Mouse (Mus musculus) heart, embryonic 13.5 days (tissue): ENCODE measurements around the gene Mfap4. TPM values are rescaled to one million over a fixed set of nuclear protein-coding genes. Genes with fewer than 3 reads are reported as not detected.
A peak's percentile ranks its signal among the peaks of the same experiment; 100 is the strongest.

Source experiments
- ATAC-seq: fragments of 200-750 bp; cut with Nextera tagmentation; 2 replicates; pipeline ENCODE4 v1.8.0; 2017; ENCODE audit warnings: moderate TSS enrichment; ENCODE audit not compliant: insufficient number of reproducible peaks, low FRiP score, low TSS enrichment; ENCODE audit errors: extremely low read depth
- H3K27ac ChIP-seq: fragments of 300-500 bp; sonication (generic); replicated peaks from 2 replicates; pipeline ENCODE4 v1.5.1; 2015; ENCODE audit warnings: moderate library complexity, mild to moderate bottlenecking, inconsistent platforms
- H3K27me3 ChIP-seq: fragments of 300-500 bp; sonication (generic); replicated peaks from 2 replicates; pipeline ENCODE4 v1.6.1; 2015; ENCODE audit warnings: mild to moderate bottlenecking, inconsistent platforms
- H3K36me3 ChIP-seq: fragments of 300-500 bp; sonication (generic); 2 replicates; pipeline ENCODE4 v1.6.1; 2015; ENCODE audit warnings: mild to moderate bottlenecking, inconsistent platforms
- H3K4me1 ChIP-seq: fragments of 300-500 bp; sonication (generic); 2 replicates; pipeline ENCODE4 v1.6.1; 2015; ENCODE audit warnings: inconsistent platforms
- H3K4me2 ChIP-seq: fragments of 300-500 bp; sonication (generic); 2 replicates; pipeline ENCODE4 v1.6.1; 2015; ENCODE audit warnings: inconsistent platforms, mild to moderate bottlenecking, moderate library complexity
- H3K4me3 ChIP-seq: fragments of 300-500 bp; sonication (generic); 2 replicates; pipeline ENCODE4 v1.5.1; 2015; ENCODE audit warnings: moderate library complexity, mild to moderate bottlenecking, inconsistent platforms
- H3K9ac ChIP-seq: fragments of 300-500 bp; sonication (generic); 2 replicates; pipeline ENCODE4 v1.6.1; 2015; ENCODE audit warnings: inconsistent platforms, mild to moderate bottlenecking, moderate library complexity
- H3K9me3 ChIP-seq: fragments of 300-500 bp; sonication (generic); 2 replicates; pipeline ENCODE4 v1.6.1; 2016; ENCODE audit warnings: inconsistent platforms
- WGBS: fragments of 180-500 bp; shearing (Covaris S2); methylation state at CpG from one replicate; pipeline ENCODE4 v1.1.7; 2015; ENCODE audit warnings: mixed read lengths; 5-methylcytosine and 5-hydroxymethylcytosine counted together
- polyA plus RNA-seq: library from polyadenylated mRNA; unstranded; fragments of >200 nt; fragmentation: Nextera tagmentation; extraction: Ambion mirVana; gene quantifications from 2 replicates; pipeline ENCODE4 v1.2.1, GENCODE M21; 2015

Gene Mfap4
- polyA plus RNA-seq, 1 experiment from 2014 or later = 126 TPM

DNA sequence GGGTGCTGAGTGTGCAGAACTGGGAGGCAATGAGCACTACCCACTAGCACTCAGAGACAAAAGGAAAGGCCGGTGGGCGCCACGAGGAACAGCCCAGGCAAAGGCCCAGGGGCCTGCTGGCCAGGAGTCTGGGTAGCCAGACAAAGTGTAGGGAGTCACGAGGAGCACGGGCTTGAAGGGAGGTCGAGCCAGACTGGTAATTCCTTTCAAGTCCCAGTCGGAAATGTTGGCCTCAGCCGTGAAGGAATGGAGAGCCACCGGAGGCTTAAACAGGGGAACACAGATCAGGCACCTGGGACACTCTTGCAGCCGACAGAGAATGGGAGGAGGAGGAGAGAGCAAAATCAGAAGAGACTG, 997 bp upstream of the Mfap4 start:
- H3K9me3 ChIP-seq = no peaks in the 10 kb centered on the region

DNA sequence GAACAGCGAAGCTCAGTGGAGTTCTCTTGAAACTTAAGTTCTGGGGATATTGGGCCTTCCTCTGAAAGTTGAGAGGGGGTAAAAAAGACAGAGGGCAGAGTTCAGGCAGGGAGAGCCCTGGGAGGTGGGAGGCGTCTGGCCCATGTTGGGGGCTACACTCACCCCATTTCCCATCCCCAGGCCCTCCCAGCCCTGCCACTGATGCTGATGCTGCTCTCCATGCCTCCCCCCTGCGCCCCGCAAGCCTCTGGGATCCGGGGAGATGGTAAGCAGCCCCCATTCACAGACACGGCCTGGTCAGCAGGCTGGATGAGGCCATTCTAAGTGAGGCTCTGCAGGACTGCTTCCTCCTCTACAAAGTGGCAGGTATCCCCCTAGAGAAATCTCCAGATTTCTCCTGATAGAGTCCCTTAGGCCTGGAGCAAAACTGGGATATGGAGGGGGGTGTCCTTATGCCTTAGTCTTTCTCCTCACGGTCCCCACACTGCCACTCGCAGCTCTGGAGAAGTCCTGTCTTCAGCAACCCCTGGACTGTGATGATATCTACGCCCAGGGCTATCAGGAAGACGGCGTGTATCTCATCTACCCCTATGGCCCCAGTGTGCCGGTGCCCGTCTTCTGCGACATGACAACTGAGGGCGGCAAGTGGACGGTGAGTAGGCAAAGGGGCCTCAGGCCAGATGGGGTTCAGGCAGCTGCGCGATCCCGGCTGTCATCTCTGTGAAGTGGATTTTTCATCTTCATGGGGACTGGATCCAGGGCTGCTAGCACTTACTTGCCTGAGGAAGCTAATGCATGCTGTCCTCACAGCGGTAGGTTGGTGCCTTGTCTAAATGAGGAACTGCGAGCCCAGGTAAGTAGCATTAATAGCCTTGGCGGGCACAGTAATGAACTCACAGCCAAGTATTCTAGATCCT, 568 bp downstream of the Mfap4 start:
- Histone ChIP-seq H3K4me1 (peaks cover 50% of the 10 kb centered on the region), H3K9me3 (no peaks in the 10 kb centered on the region), H3K36me3 (peaks cover 34% of the 10 kb centered on the region), H3K9ac (peak overlapping the region; percentile 80), H3K4me2 (peak overlapping the region; percentile 65), H3K27me3 (no peaks in the 10 kb centered on the region), H3K4me3 (peak overlapping the region; percentile 52), H3K27ac (peak overlapping the region; percentile 94)
- no peak for ATAC-seq
- 52% methylated on average over 22 of the region's 22 CpGs for WGBS

More for the DNA sequence above, 997 bp upstream of the Mfap4 start:
- ATAC-seq = no peak
- H3K27ac ChIP-seq = peak overlapping the region; percentile 94
- peaks cover 19% of the 10 kb centered on the region for H3K36me3 ChIP-seq
- no peaks in the 10 kb centered on the region for H3K27me3 ChIP-seq
- H3K4me3 ChIP-seq = peak overlapping the region; percentile 15
- peak overlapping the region; percentile 80 for H3K9ac ChIP-seq
- H3K4me2 ChIP-seq = peak overlapping the region; percentile 65
- 28% methylated on average over 10 of the region's 10 CpGs for WGBS
- peaks cover 50% of the 10 kb centered on the region for H3K4me1 ChIP-seq

DNA sequence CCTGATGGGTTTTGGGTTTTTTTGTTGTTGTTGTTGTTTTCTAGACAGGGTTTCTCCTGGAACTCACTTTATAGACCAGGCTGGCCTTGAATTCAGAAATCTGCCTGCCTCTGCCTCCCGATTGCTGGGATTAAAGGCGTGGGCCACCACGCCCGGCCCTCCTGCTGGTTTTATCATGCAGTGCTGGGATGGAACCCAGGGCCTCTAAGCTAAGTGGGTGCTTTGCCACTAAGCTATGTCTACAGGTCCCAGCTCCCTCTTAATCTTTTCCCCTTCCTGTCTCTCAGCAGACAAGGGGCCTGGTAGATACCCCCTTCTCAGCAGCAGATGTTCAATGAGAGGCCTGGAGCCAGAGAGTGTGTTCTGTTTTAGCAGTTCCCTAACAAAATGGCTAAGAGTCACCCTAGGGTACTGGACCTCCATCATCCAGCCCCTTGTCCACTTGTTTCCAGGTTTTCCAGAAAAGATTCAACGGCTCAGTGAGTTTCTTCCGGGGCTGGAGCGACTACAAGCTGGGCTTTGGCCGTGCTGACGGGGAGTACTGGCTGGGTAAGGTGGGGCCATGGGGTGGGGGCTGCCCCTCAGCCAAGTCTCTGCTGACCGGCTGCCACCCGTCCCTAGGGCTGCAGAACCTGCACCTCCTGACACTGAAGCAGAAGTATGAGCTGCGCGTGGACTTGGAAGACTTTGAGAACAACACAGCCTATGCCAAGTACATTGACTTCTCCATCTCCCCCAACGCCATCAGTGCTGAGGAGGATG, 1.4 kb downstream of the Mfap4 start:
- H3K9me3 ChIP-seq = no peaks in the 10 kb centered on the region
- peaks cover 43% of the 10 kb centered on the region for H3K36me3 ChIP-seq
- ATAC-seq = no peak
- peak overlapping the region; percentile 80 for H3K9ac ChIP-seq
- 89% methylated on average over 14 of the region's 14 CpGs for WGBS
- peak overlapping the region; percentile 65 for H3K4me2 ChIP-seq
- peaks cover 46% of the 10 kb centered on the region for H3K4me1 ChIP-seq
- peak overlapping the region; percentile 94 for H3K27ac ChIP-seq
- peak overlapping the region; percentile 52 for H3K4me3 ChIP-seq
- H3K27me3 ChIP-seq = no peaks in the 10 kb centered on the region

DNA sequence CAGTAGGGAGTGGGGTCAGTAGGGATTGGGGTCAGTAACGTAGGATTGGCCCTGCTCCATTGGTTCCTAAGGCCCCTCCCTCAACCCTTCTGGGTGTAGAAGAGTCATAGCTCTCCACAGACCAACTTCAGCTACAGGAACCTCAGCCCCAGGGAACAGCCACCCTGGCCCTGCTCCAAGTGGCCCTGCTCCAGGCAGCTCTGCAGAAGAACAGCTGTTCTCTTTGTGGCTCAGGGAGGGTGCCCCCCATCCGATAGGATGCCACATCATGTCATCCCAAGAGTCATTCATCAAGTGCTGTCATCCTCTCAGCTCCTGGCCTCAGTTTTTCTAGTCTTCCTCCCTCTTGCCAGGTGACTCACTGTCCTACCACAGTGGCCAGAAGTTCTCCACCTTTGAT, 2.2 kb downstream of the Mfap4 start:
- Histone ChIP-seq H3K9me3 (no peaks in the 10 kb centered on the region), H3K4me1 (peaks cover 44% of the 10 kb centered on the region), H3K4me2 (peak overlapping the region; percentile 65), H3K36me3 (peaks cover 50% of the 10 kb centered on the region), H3K4me3 (peak overlapping the region; percentile 52; the same call in 1 of the 2 replicates), H3K27me3 (no peaks in the 10 kb centered on the region), H3K27ac (peak overlapping the region; percentile 94), H3K9ac (peak overlapping the region; percentile 44; the same call in 1 of the 2 replicates)
- ATAC-seq = no peak
- WGBS = 43% methylated on average over 2 of the region's 2 CpGs

DNA sequence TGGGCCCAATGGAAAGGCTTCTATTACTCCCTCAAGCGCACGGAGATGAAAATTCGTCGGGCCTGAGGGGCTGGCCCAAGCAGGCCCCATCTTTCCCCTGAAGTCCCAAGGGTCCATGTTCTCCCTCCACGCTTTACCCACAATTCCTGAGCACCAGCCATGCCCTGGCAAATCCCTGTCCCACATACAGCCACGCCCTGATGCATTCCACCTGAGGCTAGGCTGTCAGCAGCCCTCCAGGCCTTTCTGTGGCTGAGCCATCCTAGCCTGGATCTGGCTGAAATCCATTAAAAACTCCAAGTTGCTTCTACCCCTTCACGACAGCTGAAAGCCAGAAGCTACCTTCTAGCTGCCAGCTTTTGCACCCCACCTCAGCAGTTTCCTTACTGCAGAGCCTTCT, 2.7 kb downstream of the Mfap4 start:
- no peaks in the 10 kb centered on the region for H3K27me3 ChIP-seq
- H3K27ac ChIP-seq = peak overlapping the region; percentile 94
- 0 out of 2 replicates have a peak overlapping the region, but pooled peaks have one; percentile 52 for H3K4me3 ChIP-seq
- H3K4me1 ChIP-seq = peaks cover 49% of the 10 kb centered on the region
- no peak overlapping the region for H3K4me2 ChIP-seq
- H3K9me3 ChIP-seq = no peaks in the 10 kb centered on the region
- WGBS = 86% methylated on average over 7 of the region's 7 CpGs
- peaks cover 56% of the 10 kb centered on the region for H3K36me3 ChIP-seq
- no peak overlapping the region for H3K9ac ChIP-seq
- ATAC-seq = no peak

DNA sequence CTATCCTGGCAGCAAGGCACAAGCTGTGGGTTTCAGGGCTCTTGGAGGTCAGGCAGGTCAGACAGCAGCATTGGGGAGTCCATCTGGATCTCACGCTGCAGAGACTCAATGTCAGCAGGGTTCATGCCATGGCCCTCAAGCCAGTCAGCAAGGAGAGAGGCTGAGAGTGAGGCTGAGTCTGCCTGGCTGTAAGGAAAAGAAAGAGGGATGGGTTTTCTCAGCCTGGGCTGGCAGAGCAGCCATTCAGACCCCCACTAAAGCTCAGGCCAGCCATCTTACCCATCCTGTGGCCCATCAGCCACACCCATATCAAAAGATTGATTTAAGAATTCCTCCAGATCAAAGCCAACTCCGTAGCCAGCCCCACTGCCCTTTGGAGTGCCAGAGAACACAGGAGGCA, 3.9 kb downstream of the Mfap4 start:
- no peak overlapping the region for H3K9ac ChIP-seq
- H3K36me3 ChIP-seq = peaks cover 56% of the 10 kb centered on the region
- H3K4me3 ChIP-seq = no peak overlapping the region
- no peak for ATAC-seq
- H3K4me2 ChIP-seq = no peak overlapping the region
- H3K27ac ChIP-seq = no peak overlapping the region
- no peaks in the 10 kb centered on the region for H3K9me3 ChIP-seq
- H3K27me3 ChIP-seq = no peaks in the 10 kb centered on the region
- peaks cover 54% of the 10 kb centered on the region for H3K4me1 ChIP-seq
- WGBS = 77% methylated on average over 2 of the region's 2 CpGs

DNA sequence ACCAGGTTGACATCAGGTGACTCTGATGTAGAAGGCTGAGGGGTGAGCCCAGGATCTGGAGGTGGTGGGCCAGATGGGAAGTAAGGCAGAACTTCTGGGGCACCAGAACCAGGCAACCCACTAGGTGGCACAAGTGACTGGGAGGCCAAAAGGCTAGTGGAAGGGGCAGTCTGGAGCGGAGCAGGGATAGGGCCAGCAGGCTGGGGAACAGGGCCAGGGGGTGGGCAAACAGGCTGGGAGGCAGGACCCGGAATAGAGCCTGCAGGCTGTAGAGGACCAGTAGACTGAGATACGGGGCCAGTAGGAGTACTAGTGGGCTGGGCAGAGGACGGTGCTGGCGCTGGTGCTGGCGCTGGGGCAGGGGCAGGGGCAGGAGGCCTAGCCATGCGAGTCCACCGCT, 4.6 kb downstream of the Mfap4 start:
- Histone ChIP-seq H3K9ac (0 out of 2 replicates have a peak overlapping the region, but pooled peaks have one; percentile 19), H3K4me2 (no peak overlapping the region), H3K4me3 (no peak overlapping the region), H3K4me1 (peaks cover 47% of the 10 kb centered on the region), H3K27me3 (no peaks in the 10 kb centered on the region), H3K27ac (no peak overlapping the region), H3K36me3 (peaks cover 56% of the 10 kb centered on the region), H3K9me3 (no peaks in the 10 kb centered on the region)
- no peak for ATAC-seq
- WGBS = 90% methylated on average over 8 of the region's 8 CpGs

DNA sequence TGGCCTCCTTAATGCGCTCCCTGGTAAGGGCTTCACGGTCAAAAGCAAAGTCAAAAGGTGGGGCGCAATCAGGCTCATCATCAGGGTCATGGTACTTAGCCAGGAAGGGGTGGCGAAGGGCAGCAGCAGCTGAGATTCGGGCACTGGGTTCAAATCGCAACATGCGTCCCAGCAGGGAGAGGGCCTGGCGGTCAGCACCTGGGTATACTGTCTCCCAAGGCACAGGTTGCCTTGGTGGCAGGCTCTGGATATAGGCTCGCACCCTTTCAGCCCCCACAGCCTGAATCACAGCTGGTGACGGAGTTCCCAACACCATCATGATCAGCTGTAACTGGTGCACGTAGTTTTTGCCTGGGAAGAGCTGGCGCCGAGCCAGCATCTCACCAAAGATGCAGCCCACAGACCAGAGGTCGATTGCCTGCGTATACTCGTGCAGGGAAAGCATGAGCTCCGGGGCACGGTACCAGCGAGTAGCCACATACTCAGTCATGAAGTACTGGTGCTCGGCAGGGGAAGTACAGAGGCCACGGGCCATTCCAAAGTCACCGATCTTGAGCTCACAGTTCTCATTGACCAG, 5.8 kb downstream of the Mfap4 start:
- Histone ChIP-seq H3K27ac (no peak overlapping the region), H3K4me2 (no peak overlapping the region), H3K9me3 (no peaks in the 10 kb centered on the region), H3K9ac (no peak overlapping the region), H3K4me1 (peaks cover 42% of the 10 kb centered on the region), H3K36me3 (peaks cover 56% of the 10 kb centered on the region), H3K27me3 (no peaks in the 10 kb centered on the region), H3K4me3 (no peak overlapping the region)
- 87% methylated on average over 22 of the region's 22 CpGs for WGBS
- no peak for ATAC-seq

DNA sequence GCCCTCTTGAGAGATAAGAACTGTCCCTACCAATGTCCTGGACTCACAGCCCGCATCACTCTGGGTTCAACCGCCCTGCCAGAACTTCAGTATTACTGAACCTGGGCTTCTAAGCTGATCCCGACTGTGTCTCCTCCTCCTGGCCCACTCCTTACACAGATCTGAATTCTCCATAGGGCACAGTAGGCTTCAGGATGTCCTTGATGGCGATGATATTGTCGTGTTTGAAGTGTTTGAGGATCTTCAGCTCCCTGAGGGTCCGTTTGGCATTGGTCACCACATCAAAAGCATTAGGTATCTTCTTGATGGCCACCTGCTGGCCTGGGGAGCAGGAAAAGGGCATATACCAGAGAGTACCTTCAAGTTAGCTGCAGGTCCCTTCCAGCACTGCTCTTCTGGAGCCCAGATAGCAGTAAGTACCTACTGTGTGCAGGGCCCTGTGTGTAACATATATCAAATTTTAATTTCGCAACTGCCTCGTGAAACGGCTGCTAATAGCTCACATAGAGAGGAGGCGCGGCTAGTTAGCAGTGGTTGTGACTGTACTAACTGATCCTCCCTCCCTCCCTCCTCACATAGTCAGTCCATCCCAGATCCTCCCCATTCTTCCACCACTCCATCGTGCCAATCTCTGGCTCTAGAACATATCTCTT, 7.6 kb downstream of the Mfap4 start:
- Histone ChIP-seq H3K36me3 (peaks cover 51% of the 10 kb centered on the region), H3K27ac (no peak overlapping the region)

DNA sequence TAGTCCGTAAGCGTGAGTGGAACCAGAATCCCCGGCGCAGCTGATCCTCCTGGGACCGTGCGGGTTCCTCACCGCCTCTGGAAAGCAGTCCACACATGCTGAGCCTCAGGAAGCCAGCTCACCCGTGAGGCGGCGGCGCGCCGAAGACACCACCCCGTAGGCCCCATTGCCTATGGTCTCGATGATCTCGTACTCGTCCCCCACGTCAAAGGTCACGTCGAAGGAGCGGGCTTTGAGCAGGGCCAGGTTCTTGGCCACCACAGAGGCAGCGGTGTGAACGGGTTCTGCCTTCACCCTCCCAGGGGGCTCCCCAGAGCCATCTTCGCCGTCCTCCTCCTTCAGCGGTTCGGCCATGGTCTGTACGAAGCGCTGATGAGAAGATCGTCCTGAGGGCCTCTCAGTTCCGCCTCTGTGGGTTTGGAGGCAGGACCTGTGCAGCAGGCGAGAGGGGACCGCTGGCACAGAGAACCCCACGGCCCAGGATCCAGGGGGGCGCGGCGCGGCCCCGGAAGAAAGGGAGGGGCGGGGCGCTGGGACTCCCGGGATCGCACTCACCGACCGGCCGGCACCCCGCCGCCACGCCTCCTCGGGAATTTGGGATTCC, 8.4 kb downstream of the Mfap4 start:
- peak; percentile 67 for ATAC-seq
- H3K27me3 ChIP-seq = no peaks in the 10 kb centered on the region
- H3K4me1 ChIP-seq = peaks cover 19% of the 10 kb centered on the region
- H3K9ac ChIP-seq = peak overlapping the region; percentile 90
- peak overlapping the region; percentile 95 for H3K4me2 ChIP-seq
- H3K4me3 ChIP-seq = peak overlapping the region; percentile 95
- WGBS = under 1% methylated on average over 48 of the region's 50 CpGs
- H3K9me3 ChIP-seq = no peaks in the 10 kb centered on the region
- H3K27ac ChIP-seq = peak overlapping the region; percentile 91
- peaks cover 44% of the 10 kb centered on the region for H3K36me3 ChIP-seq

More for the DNA sequence above, 7.6 kb downstream of the Mfap4 start:
- Histone ChIP-seq H3K27me3 (no peaks in the 10 kb centered on the region), H3K4me2 (peak overlapping the region; percentile 95), H3K9me3 (no peaks in the 10 kb centered on the region), H3K9ac (peak overlapping the region; percentile 90), H3K4me3 (peak overlapping the region; percentile 95), H3K4me1 (peaks cover 23% of the 10 kb centered on the region)
- no peak for ATAC-seq
- 66% methylated on average over 12 of the region's 12 CpGs for WGBS
